Comparison of ENCODE assay signal across 17 mouse cellular contexts in the genomic region with DNA sequence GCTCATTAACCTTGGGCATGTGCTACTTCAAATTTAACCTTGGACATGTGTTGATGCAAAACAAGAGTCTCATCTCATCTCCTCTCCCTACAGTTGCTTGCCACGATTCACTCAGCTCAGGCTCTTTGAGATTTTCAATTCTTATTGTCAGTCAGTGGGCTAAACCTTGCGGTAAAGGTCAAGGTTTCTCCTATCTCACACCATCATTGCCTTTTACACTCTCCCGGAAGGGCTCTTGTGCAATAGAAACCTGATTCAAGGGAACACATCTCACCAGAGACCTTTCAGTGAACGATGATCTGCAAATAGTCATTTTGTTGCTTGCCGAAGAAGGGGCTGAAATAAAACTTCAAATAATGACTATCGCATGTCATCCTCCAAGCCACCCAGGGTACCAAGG.
A peak's percentile ranks its signal among the peaks of the same experiment; 100 is the strongest.
DNase-seq lines count a peak whose midpoint lies in the region; ATAC-seq lines count a peak whose summit lies in the region.
"Had no signal": no experiment of that assay in that cellular context is flagged by ENCODE, and none has a peak within 500 bp of the region (broad histone marks: within the 10 kb centered on the region; RNA-seq: fewer than 3 reads in every experiment).

No protein-coding gene starts in this region.

- ATAC-seq in CD4-positive, CD25-positive, alpha-beta regulatory T cell, adult 4 months, result no peak
- ATAC-seq: activated CD4-positive, CD25-positive, alpha-beta regulatory T cell, adult 4 months; forebrain, embryonic 13.5 days; forebrain, embryonic 15.5 days; forebrain, postnatal 0 days; Patski had no signal

- peak; percentile 6 for DNase-seq in CD4-positive, CD25-positive, alpha-beta regulatory T cell, adult 2 months (ENCODE audit: low read depth, low spot score)
- peak; percentile 12 for DNase-seq in adrenal gland, postnatal 14 days
- DNase-seq in adrenal gland, postnatal 25 days, result no peak
- DNase-seq in induced T-regulatory cell, adult 2 months (ENCODE audit: low read depth), result peak; percentile 74
- DNase-seq in ovary, postnatal 14 days (ENCODE audit: low spot score), result no peak
- no peak for DNase-seq in retina, embryonic 14.5 days (ENCODE audit: low spot score)
- DNase-seq: cerebellum, adult 11-12 months; cerebellum, adult 2 months; cerebellum, adult 9-10 months; cerebellum, postnatal 10 days; cerebellum, postnatal 25 days; forebrain, postnatal 0 days had no signal

Comparison
In these comparisons a context has a peak if more than half of its experiments do, and no peak if none do; other contexts are left out.
1. DNase-seq: peak in CD4-positive, CD25-positive, alpha-beta regulatory T cell, adult 2 months (single experiment), adrenal gland, postnatal 14 days (single experiment) and induced T-regulatory cell, adult 2 months (single experiment); none in adrenal gland, postnatal 25 days (single experiment), ovary, postnatal 14 days (single experiment) and retina, embryonic 14.5 days (single experiment).